Mouse (Mus musculus): ENCODE measurements around the gene Slc41a3. TPM values are rescaled to one million over a fixed set of nuclear protein-coding genes. Genes with fewer than 3 reads are reported as not detected.

Gene Slc41a3
- polyA plus RNA-seq, 1 experiment from 2014 or later: 9.7 TPM

DNA sequence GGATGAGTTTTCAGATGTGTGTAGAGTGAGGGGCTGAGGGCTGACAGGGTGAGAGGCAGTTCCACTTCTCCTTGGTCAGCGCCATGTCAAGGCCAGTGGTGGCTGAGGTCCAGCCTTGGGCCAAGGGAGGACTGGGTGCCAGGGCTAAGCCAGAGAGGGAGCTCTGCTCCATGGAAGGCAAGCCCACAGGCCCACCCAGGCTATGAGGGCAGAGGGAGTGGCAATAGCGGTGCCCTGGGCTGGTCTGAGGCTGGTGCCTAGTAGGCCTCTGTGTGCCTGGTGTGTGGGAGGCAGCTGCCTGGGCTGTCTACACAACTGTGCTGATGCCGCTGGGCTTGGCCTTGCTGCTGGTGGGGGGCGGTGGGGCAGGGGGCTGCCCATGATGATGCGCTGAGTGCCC lies 57.6 kb downstream of the Slc41a3 start:
- Histone ChIP-seq H3K27me3 (replicated peaks; ENCODE audit: insufficient read depth, low read length) (no peaks in the 10 kb centered on the region), H3K4me3 (ENCODE audit: low read depth, low read length) (no peak overlapping the region), H3K4me1 (ENCODE audit: insufficient read depth, low read depth, low read length) (no peaks in the 10 kb centered on the region), H3K9ac (replicated peaks; ENCODE audit: low read depth) (no peak overlapping the region), H3K36me3 (ENCODE audit: insufficient read depth, low read length) (peaks cover 41% of the 10 kb centered on the region), H3K9me3 (ENCODE audit: low read length) (no peaks in the 10 kb centered on the region), H3K4me2 (replicated peaks; ENCODE audit: low read depth, low read length) (no peak overlapping the region), H3K27ac (ENCODE audit: low read length) (peak overlapping the region; percentile 26; the same call in 1 of the 2 replicates)
- TF ChIP-seq CTCF (IDR thresholded peaks at IDR 0.05): no peak
- no peak for TF ChIP-seq EP300 (IDR thresholded peaks at IDR 0.05)
- DNase-seq (ENCODE audit: low spot score) (no peak), ATAC-seq (no peak)
- WGBS: 91% methylated on average over 3 of the region's 5 CpGs

GRCm38 (mm10) chr6:90663736-90664135 lies 59.2 kb downstream of the Slc41a3 start:
- Histone ChIP-seq H3K4me3 (ENCODE audit: low read depth, low read length) (no peak overlapping the region), H3K27me3 (replicated peaks; ENCODE audit: insufficient read depth, low read length) (no peaks in the 10 kb centered on the region), H3K9me3 (ENCODE audit: low read length) (no peaks in the 10 kb centered on the region), H3K9ac (replicated peaks; ENCODE audit: low read depth) (no peak overlapping the region), H3K4me1 (ENCODE audit: insufficient read depth, low read depth, low read length) (no peaks in the 10 kb centered on the region), H3K4me2 (replicated peaks; ENCODE audit: low read depth, low read length) (no peak overlapping the region), H3K36me3 (ENCODE audit: insufficient read depth, low read length) (peaks cover 55% of the 10 kb centered on the region), H3K27ac (ENCODE audit: low read length) (no peak overlapping the region; the same call in 1 of the 2 replicates)
- DNase-seq (ENCODE audit: low spot score) (peak; percentile 35), ATAC-seq (peak; percentile 23)
- 63% methylated on average over 11 of the region's 11 CpGs for WGBS
- TF ChIP-seq CTCF (IDR thresholded peaks at IDR 0.05) (peak; percentile 7; the same call in 1 of the 2 replicates), EP300 (IDR thresholded peaks at IDR 0.05) (no peak)

DNA sequence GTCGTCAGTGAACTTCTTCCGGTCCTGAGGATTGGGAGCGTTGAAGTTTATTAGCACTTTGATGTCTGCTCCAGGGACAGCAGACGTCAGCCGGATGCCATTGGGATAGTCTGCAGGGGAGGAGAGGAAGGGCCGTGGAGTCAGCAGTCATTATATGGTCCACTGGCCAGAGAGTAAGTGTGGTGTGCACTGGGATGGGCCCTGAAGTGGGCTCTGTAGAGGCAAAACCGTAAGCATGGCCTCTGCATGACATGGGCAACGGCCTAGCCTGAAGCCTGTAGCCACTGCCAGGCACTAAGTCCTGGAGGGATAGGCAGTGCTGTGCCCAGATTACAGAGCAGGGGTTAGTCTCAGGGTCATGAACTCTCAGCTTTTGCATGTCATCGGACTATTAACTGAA lies 64.2 kb downstream of the Slc41a3 start:
- 91% methylated on average over 9 of the region's 9 CpGs for WGBS
- no peak overlapping the region for H3K4me2 ChIP-seq (replicated peaks; ENCODE audit: low read depth, low read length)
- ATAC-seq: no peak

GRCm38 (mm10) chr6:90678759-90679158 lies 74.2 kb downstream of the Slc41a3 start:
- peaks cover 37% of the 10 kb centered on the region for H3K36me3 ChIP-seq (ENCODE audit: insufficient read depth, low read length)
- ATAC-seq (peak; percentile 79), DNase-seq (ENCODE audit: low spot score) (peak; percentile 39)
- no peaks in the 10 kb centered on the region for H3K9me3 ChIP-seq (ENCODE audit: low read length)
- TF ChIP-seq EP300 (IDR thresholded peaks at IDR 0.05) (peak; percentile 51; the same call in 1 of the 2 replicates), CTCF (IDR thresholded peaks at IDR 0.05) (no peak)
- no peak overlapping the region for H3K9ac ChIP-seq (replicated peaks; ENCODE audit: low read depth)
- WGBS: 56% methylated on average over 4 of the region's 4 CpGs
- H3K27ac ChIP-seq (ENCODE audit: low read length): peak overlapping the region; percentile 32
- no peaks in the 10 kb centered on the region for H3K27me3 ChIP-seq (replicated peaks; ENCODE audit: insufficient read depth, low read length)
- H3K4me2 ChIP-seq (replicated peaks; ENCODE audit: low read depth, low read length): no peak overlapping the region
- no peak overlapping the region for H3K4me3 ChIP-seq (ENCODE audit: low read depth, low read length)
- peaks cover 3% of the 10 kb centered on the region; the same call in 1 of the 2 replicates for H3K4me1 ChIP-seq (ENCODE audit: insufficient read depth, low read depth, low read length)

More for the DNA sequence above, 64.2 kb downstream of the Slc41a3 start:
- H3K4me3 ChIP-seq (ENCODE audit: low read depth, low read length): no peak overlapping the region
- no peaks in the 10 kb centered on the region for H3K4me1 ChIP-seq (ENCODE audit: insufficient read depth, low read depth, low read length)
- peaks cover 79% of the 10 kb centered on the region for H3K36me3 ChIP-seq (ENCODE audit: insufficient read depth, low read length)
- H3K27me3 ChIP-seq (replicated peaks; ENCODE audit: insufficient read depth, low read length): no peaks in the 10 kb centered on the region
- no peak overlapping the region for H3K9ac ChIP-seq (replicated peaks; ENCODE audit: low read depth)
- no peak overlapping the region for H3K27ac ChIP-seq (ENCODE audit: low read length)
- H3K9me3 ChIP-seq (ENCODE audit: low read length): no peaks in the 10 kb centered on the region
- TF ChIP-seq EP300 (IDR thresholded peaks at IDR 0.05): no peak
- no peak for TF ChIP-seq CTCF (IDR thresholded peaks at IDR 0.05)
- no peak for DNase-seq (ENCODE audit: low spot score)

- 69% methylated on average over 12 of the region's 12 CpGs for WGBS
- H3K36me3 ChIP-seq (ENCODE audit: insufficient read depth, low read length): peaks cover 32% of the 10 kb centered on the region
Observed at GRCm38 (mm10) chr6:90680401-90680800, 75.9 kb downstream of the Slc41a3 start.

DNA sequence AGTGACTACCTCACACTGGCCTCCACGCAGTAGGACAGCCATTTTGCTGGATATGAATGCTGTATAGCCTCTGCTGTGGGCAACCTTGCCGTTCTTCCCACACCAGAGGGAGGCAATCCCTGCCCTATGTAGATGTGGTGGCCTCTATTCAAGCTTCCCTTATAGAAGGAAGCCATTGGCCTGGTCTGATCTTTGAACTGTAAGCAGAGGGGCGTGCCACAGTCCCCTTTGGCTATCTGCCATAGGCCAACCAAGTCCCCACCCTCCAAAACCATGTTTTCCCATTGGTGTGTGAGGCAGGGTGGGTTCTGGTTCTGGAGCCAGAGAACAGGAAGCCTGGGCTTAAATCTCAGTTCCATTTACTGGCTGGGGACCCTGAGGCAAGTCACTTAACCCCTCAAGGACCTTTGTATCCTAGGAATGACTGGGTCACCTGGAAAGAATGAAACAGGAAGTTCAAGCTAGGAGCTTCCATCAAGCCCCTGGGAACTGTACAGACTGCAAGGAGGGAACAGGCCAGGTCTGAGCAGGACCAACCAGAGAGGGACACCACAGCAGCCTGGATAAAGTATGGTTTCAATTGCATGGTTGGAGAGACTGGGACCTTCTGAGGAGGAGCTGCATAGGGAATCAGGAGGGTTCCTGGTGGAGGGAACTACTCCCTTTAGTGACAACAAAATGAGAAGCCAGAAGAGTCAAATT lies 79.5 kb downstream of the Slc41a3 start:
- DNase-seq (ENCODE audit: low spot score): no peak
- Histone ChIP-seq H3K9me3 (ENCODE audit: low read length) (no peaks in the 10 kb centered on the region), H3K4me1 (ENCODE audit: insufficient read depth, low read depth, low read length) (peaks cover 4% of the 10 kb centered on the region; the same call in 1 of the 2 replicates), H3K4me3 (ENCODE audit: low read depth, low read length) (no peak overlapping the region), H3K27me3 (replicated peaks; ENCODE audit: insufficient read depth, low read length) (no peaks in the 10 kb centered on the region), H3K36me3 (ENCODE audit: insufficient read depth, low read length) (peaks cover 12% of the 10 kb centered on the region; the same call in 1 of the 2 replicates), H3K9ac (replicated peaks; ENCODE audit: low read depth) (no peak overlapping the region), H3K4me2 (replicated peaks; ENCODE audit: low read depth, low read length) (no peak overlapping the region), H3K27ac (ENCODE audit: low read length) (no peak overlapping the region)
- peak; percentile 30 for ATAC-seq
- 74% methylated on average over 3 of the region's 3 CpGs for WGBS
- TF ChIP-seq EP300 (IDR thresholded peaks at IDR 0.05) (no peak), CTCF (IDR thresholded peaks at IDR 0.05) (no peak)

More at GRCm38 (mm10) chr6:90680401-90680800, 75.9 kb downstream of the Slc41a3 start:
- H3K4me3 ChIP-seq (ENCODE audit: low read depth, low read length): no peak overlapping the region
- no peaks in the 10 kb centered on the region for H3K27me3 ChIP-seq (replicated peaks; ENCODE audit: insufficient read depth, low read length)
- H3K9ac ChIP-seq (replicated peaks; ENCODE audit: low read depth): no peak overlapping the region
- DNase-seq (ENCODE audit: low spot score) (no peak), ATAC-seq (no peak)
- no peak overlapping the region for H3K4me2 ChIP-seq (replicated peaks; ENCODE audit: low read depth, low read length)
- H3K27ac ChIP-seq (ENCODE audit: low read length): no peak overlapping the region
- peaks cover 3% of the 10 kb centered on the region; the same call in 1 of the 2 replicates for H3K4me1 ChIP-seq (ENCODE audit: insufficient read depth, low read depth, low read length)
- no peaks in the 10 kb centered on the region for H3K9me3 ChIP-seq (ENCODE audit: low read length)
- TF ChIP-seq EP300 (IDR thresholded peaks at IDR 0.05): no peak
- no peak for TF ChIP-seq CTCF (IDR thresholded peaks at IDR 0.05)

Data from lung, postnatal 0 days (tissue).